Mouse (Mus musculus) hindbrain, embryonic 13.5 days (tissue): Measurements from ENCODE around the gene Plcb3. TPM values are rescaled to one million over a fixed set of nuclear protein-coding genes. Genes with fewer than 3 reads are reported as not detected.

Source experiments
- ATAC-seq: fragments of 200-750 bp; cut with Nextera tagmentation; 2 replicates; pipeline ENCODE4 v1.8.0; 2017; ENCODE audit warnings: moderate TSS enrichment; ENCODE audit not compliant: low FRiP score
- H3K27ac ChIP-seq: fragments of 300-500 bp; sonication (generic); 2 replicates; pipeline ENCODE4 v1.5.1; 2015; ENCODE audit warnings: inconsistent platforms, mild to moderate bottlenecking, moderate library complexity
- H3K27me3 ChIP-seq: fragments of 300-500 bp; sonication (generic); 2 replicates; pipeline ENCODE4 v1.6.1; 2015; ENCODE audit warnings: mild to moderate bottlenecking, inconsistent platforms
- H3K36me3 ChIP-seq: fragments of 300-500 bp; sonication (generic); 2 replicates; pipeline ENCODE4 v1.6.1; 2015; ENCODE audit warnings: mild to moderate bottlenecking, inconsistent platforms
- H3K4me1 ChIP-seq: fragments of 300-500 bp; sonication (generic); replicated peaks from 2 replicates; pipeline ENCODE4 v1.6.1; 2015; ENCODE audit warnings: inconsistent platforms
- H3K4me2 ChIP-seq: fragments of 300-500 bp; sonication (generic); 2 replicates; pipeline ENCODE4 v1.6.1; 2015; ENCODE audit warnings: inconsistent platforms, mild to moderate bottlenecking, moderate library complexity
- H3K4me3 ChIP-seq: fragments of 300-500 bp; sonication (generic); 2 replicates; pipeline ENCODE4 v1.5.1; 2015; ENCODE audit warnings: mild to moderate bottlenecking, inconsistent platforms
- H3K9ac ChIP-seq: fragments of 300-500 bp; sonication (generic); 2 replicates; pipeline ENCODE4 v1.6.1; 2015; ENCODE audit warnings: mild to moderate bottlenecking, inconsistent platforms
- H3K9me3 ChIP-seq: fragments of 300-500 bp; sonication (generic); 2 replicates; pipeline ENCODE4 v1.6.1; 2016; ENCODE audit warnings: inconsistent platforms
- WGBS: fragments of 180-500 bp; shearing (Covaris S2); methylation state at CpG from one replicate; pipeline ENCODE4 v1.1.7; 2015; 5-methylcytosine and 5-hydroxymethylcytosine counted together
- polyA plus RNA-seq: library from polyadenylated mRNA; unstranded; fragments of >200 nt; fragmentation: Nextera tagmentation; extraction: Ambion mirVana; gene quantifications from 2 replicates; pipeline ENCODE4 v1.2.1, GENCODE M21; 2015

Plcb3 gene
- polyA plus RNA-seq = 11.5 and 11.7 TPM in 2 replicates

DNA sequence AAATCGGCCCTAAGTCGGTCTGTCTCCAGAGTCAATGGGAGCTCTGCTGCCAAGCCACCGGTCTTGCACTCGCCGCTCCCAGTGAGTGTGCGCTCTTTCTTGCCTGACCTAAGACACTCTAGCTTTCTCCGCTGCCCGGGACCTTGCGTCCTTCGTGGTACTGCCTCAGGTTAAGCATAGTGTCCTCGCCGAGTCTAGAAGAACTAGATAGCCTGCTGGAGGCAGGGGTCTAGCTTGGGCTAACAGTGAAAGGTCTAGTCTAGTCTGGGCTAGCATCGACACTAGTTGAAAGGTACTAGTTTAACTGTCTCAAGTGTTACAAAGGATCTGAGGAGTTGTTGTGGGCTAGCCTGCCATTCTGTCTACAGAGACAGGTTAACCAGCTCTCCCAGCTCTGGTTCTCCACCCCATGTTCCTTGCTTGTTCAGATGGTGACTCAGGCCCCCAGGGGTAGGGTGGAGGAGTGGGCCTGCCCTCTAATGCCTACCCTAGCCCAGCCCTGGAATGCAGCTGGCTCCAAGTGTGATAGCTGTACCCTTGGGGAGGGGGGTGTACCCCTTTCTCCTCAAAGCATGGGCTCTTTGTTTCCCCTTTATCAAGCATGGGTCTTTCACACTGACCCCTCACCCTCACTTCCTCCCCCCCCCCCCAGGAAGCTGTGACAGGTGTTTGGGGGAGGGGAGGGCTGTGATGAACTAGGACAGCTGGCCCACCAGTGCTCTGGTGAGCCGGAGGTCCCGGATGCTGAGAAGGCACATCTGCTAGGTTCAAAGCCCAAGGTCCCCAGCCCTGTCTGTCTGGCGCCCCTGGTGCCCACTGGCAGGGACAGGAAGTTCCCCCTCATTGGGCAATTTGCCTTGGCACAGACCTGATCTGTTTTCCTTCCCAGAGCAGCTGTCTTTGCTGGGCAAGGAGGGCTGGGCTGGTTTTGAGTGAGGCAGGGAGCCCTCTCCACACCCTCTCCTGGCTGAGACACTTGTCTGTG, at the start of gene Plcb3:
Plcb3 (minus strand) TSS at position 934 of the 985 bp plus-strand sequence.
- H3K9me3 ChIP-seq = no peaks in the 10 kb centered on the region
- peaks cover 53% of the 10 kb centered on the region for H3K4me1 ChIP-seq
- ATAC-seq = no peak
- H3K4me3 ChIP-seq = peak within 1 kb of the TSS; percentile 68
- peaks cover 20% of the 10 kb centered on the region for H3K36me3 ChIP-seq
- peak within 1 kb of the TSS; percentile 85 for H3K9ac ChIP-seq
- H3K4me2 ChIP-seq = peak within 1 kb of the TSS; percentile 95
- 0 out of 2 replicates have a peak, but pooled peaks cover 7% of the 10 kb centered on the region for H3K27me3 ChIP-seq
- WGBS = 0% methylated on average over 16 of the region's 16 CpGs
- H3K27ac ChIP-seq = peak within 1 kb of the TSS; percentile 97

DNA sequence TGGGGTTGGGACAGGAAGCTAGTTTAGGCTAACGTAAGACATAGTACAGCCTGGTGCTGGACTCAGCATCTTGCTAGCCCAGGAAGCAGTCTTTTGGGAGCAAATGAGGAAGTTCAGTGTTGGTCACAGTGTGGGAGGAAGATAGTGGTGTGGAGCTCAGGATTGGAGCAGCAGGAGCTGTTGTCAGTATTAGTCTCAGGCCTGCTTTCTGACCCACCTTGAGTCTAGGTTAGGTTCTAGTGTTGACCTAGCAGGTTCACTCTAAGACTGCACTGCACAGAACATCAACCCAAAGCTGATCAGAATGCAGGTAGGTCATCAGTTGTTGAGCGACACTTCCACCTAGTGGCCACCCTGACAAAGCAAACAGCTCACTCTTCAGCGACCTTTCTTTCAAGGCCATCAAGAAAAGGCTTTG, 44.0 kb upstream of the Plcb3 start:
- no peaks in the 10 kb centered on the region for H3K9me3 ChIP-seq
- 54% methylated on average over 3 of the region's 3 CpGs for WGBS
- H3K27ac ChIP-seq = no peak overlapping the region; the same call in 1 of the 2 replicates
- H3K4me1 ChIP-seq = no peaks in the 10 kb centered on the region
- H3K4me3 ChIP-seq = no peak overlapping the region
- no peak for ATAC-seq
- no peak overlapping the region for H3K4me2 ChIP-seq
- no peaks in the 10 kb centered on the region for H3K27me3 ChIP-seq
- no peak overlapping the region for H3K9ac ChIP-seq
- H3K36me3 ChIP-seq = peaks cover 86% of the 10 kb centered on the region

DNA sequence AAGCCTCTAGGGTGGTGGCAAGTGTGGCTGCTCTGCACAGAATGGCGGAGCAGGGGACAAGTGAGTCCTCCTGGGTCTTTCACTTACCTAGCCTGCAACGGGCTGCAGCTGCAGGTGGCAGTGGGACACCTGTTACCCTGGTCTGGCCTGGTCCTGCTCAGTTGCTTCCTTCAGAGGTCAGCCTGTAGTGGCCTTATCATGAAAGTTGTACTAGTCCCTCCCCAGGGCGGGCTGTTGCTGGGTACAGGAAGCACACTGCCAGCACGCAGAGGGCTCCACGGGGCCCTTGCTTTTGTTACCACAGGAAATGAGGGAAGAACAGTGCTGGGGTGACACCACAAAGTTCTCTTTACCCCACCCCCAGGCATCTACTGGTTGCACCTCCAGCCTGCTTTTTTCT, 42.9 kb upstream of the Plcb3 start, which contains the start of gene Fermt3:
Fermt3 (minus strand) TSS at position 279 of the 400 bp plus-strand sequence.
- Histone ChIP-seq H3K9me3 (no peaks in the 10 kb centered on the region), H3K4me1 (no peaks in the 10 kb centered on the region), H3K27me3 (no peaks in the 10 kb centered on the region), H3K4me2 (no peak within 1 kb of the TSS), H3K27ac (no peak within 1 kb of the TSS; the same call in 1 of the 2 replicates), H3K4me3 (no peak within 1 kb of the TSS), H3K9ac (no peak within 1 kb of the TSS), H3K36me3 (peaks cover 82% of the 10 kb centered on the region)
- WGBS = 86% methylated on average over 5 of the region's 5 CpGs
- no peak for ATAC-seq

DNA sequence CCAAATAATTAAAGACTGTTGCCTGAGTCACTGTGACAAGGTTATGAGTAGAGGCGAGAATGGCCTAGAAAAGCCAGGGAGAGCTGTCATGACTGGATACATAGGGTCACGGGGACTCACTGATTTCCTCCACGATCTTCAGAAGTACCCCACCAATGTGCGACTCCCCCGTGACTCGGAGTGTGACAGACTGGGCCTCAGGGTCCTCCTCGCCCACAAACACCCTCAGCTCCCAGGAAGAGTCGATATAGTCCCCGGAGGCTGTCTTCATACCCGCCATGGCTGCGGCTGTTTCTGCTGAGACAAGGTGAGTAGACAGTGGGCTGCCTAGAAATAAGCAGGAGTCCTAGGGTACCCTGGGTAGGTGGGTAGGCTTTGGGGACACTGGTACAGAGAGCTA, 42.3 kb upstream of the Plcb3 start:
- Histone ChIP-seq H3K4me2 (no peak overlapping the region), H3K27ac (no peak overlapping the region), H3K36me3 (peaks cover 83% of the 10 kb centered on the region), H3K9ac (no peak overlapping the region), H3K4me3 (no peak overlapping the region), H3K27me3 (no peaks in the 10 kb centered on the region), H3K9me3 (no peaks in the 10 kb centered on the region), H3K4me1 (no peaks in the 10 kb centered on the region)
- 93% methylated on average over 11 of the region's 11 CpGs for WGBS
- ATAC-seq = no peak

- Histone ChIP-seq H3K4me3 (no peak overlapping the region), H3K9me3 (no peaks in the 10 kb centered on the region), H3K4me2 (no peak overlapping the region), H3K36me3 (peaks cover 82% of the 10 kb centered on the region), H3K27ac (no peak overlapping the region), H3K4me1 (no peaks in the 10 kb centered on the region), H3K9ac (no peak overlapping the region), H3K27me3 (no peaks in the 10 kb centered on the region)
- WGBS = 84% methylated on average over 12 of the region's 12 CpGs
- no peak for ATAC-seq
Observed at GRCm38 (mm10) chr19:7017541-7018457, 41.5 kb upstream of the Plcb3 start.

DNA sequence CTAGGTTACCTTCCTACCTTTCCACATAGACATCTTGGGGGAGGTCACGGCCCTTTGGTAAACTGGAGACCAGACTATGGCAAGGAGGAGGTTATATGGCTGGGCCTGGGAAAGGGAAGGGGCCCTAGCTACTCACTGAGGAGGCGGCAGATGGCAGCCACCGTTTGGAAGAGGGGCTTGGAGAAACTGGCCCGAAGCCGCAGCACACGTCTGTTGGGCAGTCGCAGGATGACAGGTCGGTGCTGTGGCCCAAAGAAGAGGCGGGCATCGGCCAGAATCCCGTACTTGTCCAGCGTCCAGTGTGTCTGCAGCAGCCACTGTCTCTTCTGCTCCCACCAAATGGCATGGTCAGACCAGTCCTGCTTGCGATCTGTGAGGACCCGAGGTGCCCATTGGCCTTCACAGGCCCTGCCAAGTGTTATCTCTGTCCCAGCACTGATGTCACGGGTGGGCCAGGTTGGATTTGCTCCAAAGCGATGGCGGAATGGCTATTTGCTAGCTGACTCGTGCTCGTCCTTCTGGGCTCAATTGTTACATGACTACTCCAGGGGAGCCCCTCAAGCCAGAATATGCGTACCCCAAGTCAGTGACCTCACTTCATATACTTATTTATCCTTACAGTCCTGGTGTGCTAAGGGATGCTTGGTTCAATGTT, 38.3 kb upstream of the Plcb3 start:
- no peak overlapping the region for H3K27ac ChIP-seq
- H3K27me3 ChIP-seq = no peaks in the 10 kb centered on the region
- no peak overlapping the region for H3K4me2 ChIP-seq
- WGBS = 92% methylated on average over 20 of the region's 20 CpGs
- no peak for ATAC-seq
- no peaks in the 10 kb centered on the region for H3K9me3 ChIP-seq
- no peak overlapping the region for H3K9ac ChIP-seq
- no peaks in the 10 kb centered on the region for H3K4me1 ChIP-seq
- H3K4me3 ChIP-seq = no peak overlapping the region
- H3K36me3 ChIP-seq = peaks cover 50% of the 10 kb centered on the region

DNA sequence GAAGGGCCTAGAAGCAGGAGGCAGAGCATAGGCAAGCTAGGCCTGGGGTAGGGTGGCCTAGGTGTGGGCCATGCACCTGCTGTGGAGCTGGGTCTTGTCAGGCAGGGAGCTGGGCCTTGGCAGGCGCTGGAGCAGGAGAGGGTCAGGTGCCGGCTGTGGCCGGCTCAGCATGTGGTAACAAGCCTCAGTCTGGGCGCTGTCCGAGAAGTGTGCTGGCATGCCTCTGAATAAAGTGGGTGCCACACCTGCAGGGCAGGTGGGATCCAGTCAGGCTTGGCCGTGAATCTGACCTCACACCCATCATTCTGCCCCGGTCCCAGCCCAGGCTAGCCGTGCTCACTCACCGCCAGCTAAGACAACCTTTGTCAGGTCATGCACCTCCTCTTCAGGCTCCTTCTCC, 37.7 kb upstream of the Plcb3 start:
- no peaks in the 10 kb centered on the region for H3K27me3 ChIP-seq
- H3K9ac ChIP-seq = no peak overlapping the region
- H3K36me3 ChIP-seq = peaks cover 44% of the 10 kb centered on the region
- H3K4me3 ChIP-seq = no peak overlapping the region
- H3K4me2 ChIP-seq = no peak overlapping the region
- H3K4me1 ChIP-seq = no peaks in the 10 kb centered on the region
- H3K27ac ChIP-seq = no peak overlapping the region
- WGBS = 92% methylated on average over 9 of the region's 9 CpGs
- no peak for ATAC-seq
- H3K9me3 ChIP-seq = no peaks in the 10 kb centered on the region

DNA sequence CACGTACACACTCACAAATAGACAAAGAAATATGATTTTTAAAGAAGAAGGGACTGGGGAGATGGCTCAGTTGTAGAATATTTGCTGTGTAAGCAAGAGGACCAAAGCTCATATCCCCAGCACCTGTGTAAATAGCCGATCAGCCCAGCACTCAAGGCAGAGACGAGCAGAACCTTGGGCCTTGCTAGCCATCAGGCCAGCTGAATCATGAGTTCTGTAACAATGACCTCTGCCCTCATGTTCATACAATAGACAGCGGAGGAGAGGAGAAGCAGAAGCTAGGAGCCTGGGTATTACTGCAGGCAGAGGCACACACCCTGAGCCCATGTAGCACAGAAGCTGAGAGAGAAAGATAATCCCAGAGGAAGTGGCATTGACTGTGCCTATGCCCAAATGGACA, 36.2 kb upstream of the Plcb3 start:
- no peak overlapping the region for H3K4me3 ChIP-seq
- 82% methylated on average over 4 of the region's 4 CpGs for WGBS
- peak overlapping the region; percentile 4; the same call in 1 of the 2 replicates for H3K9ac ChIP-seq
- no peaks in the 10 kb centered on the region for H3K27me3 ChIP-seq
- no peaks in the 10 kb centered on the region for H3K4me1 ChIP-seq
- no peak overlapping the region for H3K27ac ChIP-seq
- peaks cover 29% of the 10 kb centered on the region for H3K36me3 ChIP-seq
- ATAC-seq = no peak
- H3K9me3 ChIP-seq = no peaks in the 10 kb centered on the region
- no peak overlapping the region for H3K4me2 ChIP-seq

GRCm38 (mm10) chr19:7006892-7007593, 30.8 kb upstream of the Plcb3 start:
- H3K4me2 ChIP-seq = no peak overlapping the region
- WGBS = 90% methylated on average over 9 of the region's 9 CpGs
- H3K9me3 ChIP-seq = no peaks in the 10 kb centered on the region
- no peaks in the 10 kb centered on the region for H3K36me3 ChIP-seq
- no peak overlapping the region for H3K9ac ChIP-seq
- no peak for ATAC-seq
- H3K4me3 ChIP-seq = no peak overlapping the region
- H3K27ac ChIP-seq = no peak overlapping the region
- no peaks in the 10 kb centered on the region for H3K4me1 ChIP-seq
- no peaks in the 10 kb centered on the region for H3K27me3 ChIP-seq

- Histone ChIP-seq H3K9ac (no peak overlapping the region), H3K9me3 (no peaks in the 10 kb centered on the region), H3K4me1 (peaks cover 32% of the 10 kb centered on the region), H3K4me2 (no peak overlapping the region), H3K27ac (no peak overlapping the region), H3K4me3 (no peak overlapping the region), H3K27me3 (no peaks in the 10 kb centered on the region), H3K36me3 (peaks cover 26% of the 10 kb centered on the region)
- WGBS = 95% methylated on average over 19 of the region's 19 CpGs
- no peak for ATAC-seq
Observed at GRCm38 (mm10) chr19:6999360-7000063, 23.2 kb upstream of the Plcb3 start.
